Mouse (Mus musculus) E14TG2a.4 (cell line): ENCODE measurements around the gene Nid1.

Experiments
- H3K27me3 ChIP-seq: 2 replicates; pipeline ENCODE4 v1.6.1; 2014; ENCODE audit warnings: low read length, control low read depth; ENCODE audit not compliant: insufficient read depth
- H3K36me3 ChIP-seq: 2 replicates; pipeline ENCODE4 v1.6.1; 2014; ENCODE audit warnings: low read length, control low read depth; ENCODE audit not compliant: insufficient read depth
- H3K4me1 ChIP-seq: replicated peaks from 2 replicates; pipeline ENCODE4 v1.6.1; 2014; ENCODE audit warnings: low read depth, low read length, control low read depth
- H3K4me3 ChIP-seq: replicated peaks from 2 replicates; pipeline ENCODE4 v1.5.1; 2014; ENCODE audit warnings: mild to moderate bottlenecking, low read length
- H3K9me3 ChIP-seq: 2 replicates; pipeline ENCODE4 v1.6.1; 2014; ENCODE audit warnings: low read length, control low read depth
- CTCF ChIP-seq: conservative IDR thresholded peaks from 2 replicates; pipeline ENCODE4 v1.5.1; 2014; ENCODE audit warnings: low read length
- NANOG ChIP-seq: IDR thresholded peaks from 2 replicates; pipeline ENCODE4 v1.6.1; 2014; ENCODE audit warnings: borderline replicate concordance, low read length, mixed read lengths
- POU5F1 ChIP-seq: IDR thresholded peaks from 2 replicates; pipeline ENCODE4 v1.6.1; 2014; ENCODE audit warnings: low read length, borderline replicate concordance

The Nid1 gene

DNA sequence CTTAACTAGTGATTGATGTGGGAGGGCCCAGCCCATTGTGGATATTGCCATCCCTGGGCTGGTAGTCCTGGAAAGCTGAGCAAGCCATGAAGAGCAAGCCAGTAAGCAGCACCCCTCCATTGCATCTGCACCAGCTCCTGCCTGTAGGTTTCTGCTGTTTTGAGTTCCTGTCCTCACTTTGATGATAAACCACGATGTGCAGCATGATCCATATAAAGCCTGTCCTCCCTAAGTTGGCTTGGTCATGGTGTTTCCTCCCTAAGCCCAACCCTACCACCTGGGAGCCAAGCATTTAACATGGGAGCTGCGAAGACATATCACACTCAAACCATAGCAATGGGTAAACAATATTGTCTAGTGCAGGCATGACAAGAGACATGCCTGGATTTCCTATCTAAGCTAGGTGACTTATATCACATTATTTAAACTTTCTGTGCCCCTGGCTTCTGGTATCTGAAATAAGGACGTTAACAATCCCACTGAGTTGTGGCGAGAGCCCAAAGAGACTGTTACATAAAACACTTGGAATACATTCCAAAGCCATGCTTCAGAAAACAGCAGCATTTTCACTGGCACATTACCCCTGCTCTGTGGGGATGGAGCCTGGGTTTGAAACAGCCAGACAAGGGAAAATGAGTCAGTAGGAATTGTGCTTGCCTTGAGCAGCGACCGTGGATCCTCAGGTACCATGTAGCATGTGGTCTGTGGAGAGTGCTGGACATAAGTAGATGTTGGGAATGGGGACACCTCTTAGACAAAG lies 111.3 kb downstream of the Nid1 start:
- Histone ChIP-seq H3K4me3 (no peak overlapping the region), H3K9me3 (peaks cover 10% of the 10 kb centered on the region), H3K4me1 (no peaks in the 10 kb centered on the region), H3K27me3 (no peaks in the 10 kb centered on the region), H3K36me3 (no peaks in the 10 kb centered on the region)
- TF ChIP-seq CTCF (no peak), NANOG (no peak), POU5F1 (no peak)

DNA sequence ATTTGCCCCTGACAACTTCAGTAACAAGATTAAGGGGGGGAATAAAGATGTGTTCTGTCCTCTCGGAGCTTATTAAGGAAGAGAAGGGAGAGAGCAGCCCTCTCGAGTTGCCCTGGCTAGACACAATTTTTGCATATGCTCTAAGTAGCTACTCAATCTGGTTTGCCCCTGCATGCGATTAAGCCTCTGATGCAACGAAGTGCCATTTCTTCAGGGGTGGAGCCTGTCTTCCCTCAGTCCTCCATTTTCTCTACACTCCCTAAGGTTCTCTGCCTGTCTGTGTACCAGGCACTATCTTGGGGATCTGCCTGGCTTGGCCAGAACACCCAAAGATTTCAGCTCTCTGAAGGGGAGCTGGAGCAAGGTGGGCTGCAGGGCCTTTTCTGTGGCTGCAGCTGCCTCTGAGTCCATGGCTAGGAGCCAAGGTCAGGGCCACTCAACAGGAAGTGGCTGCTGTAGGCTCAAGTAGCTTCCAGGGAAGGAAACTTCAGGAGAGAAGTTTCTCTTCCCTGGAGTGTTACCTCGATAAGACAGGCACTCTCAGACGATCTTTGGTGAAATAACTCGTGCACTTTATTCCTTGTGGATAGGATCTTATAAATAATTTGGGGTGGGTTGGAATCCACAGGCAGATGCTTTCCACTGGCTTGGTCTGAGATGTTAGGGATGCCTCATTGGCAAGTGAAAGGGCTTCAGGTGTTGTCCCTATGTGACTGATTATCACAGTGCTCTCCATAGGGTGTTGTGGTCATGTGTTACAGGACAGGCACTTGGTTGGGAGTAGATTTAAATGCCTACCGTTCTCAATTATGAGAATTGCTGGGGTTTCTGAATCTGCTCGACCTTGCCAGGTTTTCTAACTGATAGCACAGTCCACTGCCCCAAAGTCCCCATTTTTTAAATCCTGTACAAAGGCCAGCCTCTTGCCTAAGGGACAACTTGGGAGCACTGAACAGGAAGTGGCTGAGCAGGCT lies 112.6 kb downstream of the Nid1 start:
- TF ChIP-seq NANOG (no peak), POU5F1 (no peak)
- Histone ChIP-seq H3K27me3 (no peaks in the 10 kb centered on the region), H3K4me3 (no peak overlapping the region), H3K36me3 (no peaks in the 10 kb centered on the region), H3K4me1 (no peaks in the 10 kb centered on the region), H3K9me3 (no peaks in the 10 kb centered on the region; the same call in 1 of the 2 replicates)

DNA sequence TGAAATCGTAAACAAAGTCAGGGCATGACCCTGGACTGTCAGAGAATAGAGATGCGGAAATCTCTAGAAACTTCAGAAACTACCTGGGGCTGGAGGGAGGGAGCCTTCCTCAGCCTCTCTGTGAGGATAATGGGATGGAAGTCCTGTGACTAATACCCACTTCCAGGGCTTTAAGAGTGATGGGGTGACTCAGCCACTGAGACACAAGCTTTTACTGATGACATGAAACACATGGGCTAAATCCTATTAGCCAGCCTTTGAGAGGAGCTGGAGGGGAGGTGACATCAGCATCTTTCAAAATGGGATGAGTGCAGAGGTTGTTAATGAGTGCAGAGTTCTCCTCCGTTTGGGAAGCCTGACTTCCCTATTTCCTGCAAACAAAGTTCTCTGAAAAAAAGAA lies 114.7 kb downstream of the Nid1 start:
- Histone ChIP-seq H3K4me1 (no peaks in the 10 kb centered on the region), H3K9me3 (no peaks in the 10 kb centered on the region), H3K27me3 (no peaks in the 10 kb centered on the region), H3K4me3 (no peak overlapping the region), H3K36me3 (no peaks in the 10 kb centered on the region)
- TF ChIP-seq CTCF (no peak), POU5F1 (no peak), NANOG (no peak)

DNA sequence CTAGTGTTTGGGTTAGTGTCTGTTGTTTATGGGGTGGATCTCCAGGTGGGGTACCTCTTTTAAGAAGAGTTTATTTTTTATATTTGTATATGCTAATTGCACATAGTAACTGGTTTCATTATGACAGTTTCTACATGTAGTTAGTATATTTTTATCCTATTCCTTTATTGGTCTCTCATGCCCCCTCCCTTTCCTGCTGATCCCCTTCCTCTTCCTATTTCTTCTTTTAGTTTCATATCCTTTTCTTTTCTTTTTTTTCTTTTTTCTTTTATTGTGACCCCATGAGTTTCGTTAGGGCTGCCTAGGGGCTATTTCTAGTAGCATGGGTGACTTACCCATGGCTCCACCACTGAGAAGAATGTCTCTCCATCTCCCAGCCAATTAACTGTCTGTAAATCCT lies 116.3 kb downstream of the Nid1 start:
- Histone ChIP-seq H3K9me3 (no peaks in the 10 kb centered on the region), H3K36me3 (no peaks in the 10 kb centered on the region), H3K4me1 (no peaks in the 10 kb centered on the region), H3K27me3 (no peaks in the 10 kb centered on the region), H3K4me3 (no peak overlapping the region)
- TF ChIP-seq CTCF (no peak), NANOG (no peak), POU5F1 (no peak)

DNA sequence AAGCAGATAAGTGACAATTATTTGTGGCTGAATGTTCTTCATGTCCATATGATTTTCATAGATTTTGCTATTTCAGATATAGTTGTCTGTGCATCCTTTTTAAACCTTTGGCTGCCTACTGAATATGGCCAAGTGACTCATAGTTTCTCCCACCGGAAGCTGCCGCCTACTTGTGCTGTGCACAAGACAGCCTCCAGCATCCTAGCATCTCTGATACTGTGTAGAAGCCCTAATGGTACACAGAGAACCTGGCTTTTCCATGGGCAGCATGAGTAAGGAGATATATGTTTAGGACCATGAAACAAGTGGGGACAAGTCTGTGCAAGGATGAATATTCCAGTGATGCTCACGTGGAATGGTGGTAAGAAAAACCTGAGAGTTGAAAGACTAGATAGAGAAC lies 117.8 kb downstream of the Nid1 start:
- no peaks in the 10 kb centered on the region for H3K27me3 ChIP-seq
- no peaks in the 10 kb centered on the region for H3K9me3 ChIP-seq
- H3K36me3 ChIP-seq: no peaks in the 10 kb centered on the region
- no peak overlapping the region for H3K4me3 ChIP-seq
- TF ChIP-seq NANOG (no peak), POU5F1 (no peak), CTCF (no peak)
- H3K4me1 ChIP-seq: no peaks in the 10 kb centered on the region

DNA sequence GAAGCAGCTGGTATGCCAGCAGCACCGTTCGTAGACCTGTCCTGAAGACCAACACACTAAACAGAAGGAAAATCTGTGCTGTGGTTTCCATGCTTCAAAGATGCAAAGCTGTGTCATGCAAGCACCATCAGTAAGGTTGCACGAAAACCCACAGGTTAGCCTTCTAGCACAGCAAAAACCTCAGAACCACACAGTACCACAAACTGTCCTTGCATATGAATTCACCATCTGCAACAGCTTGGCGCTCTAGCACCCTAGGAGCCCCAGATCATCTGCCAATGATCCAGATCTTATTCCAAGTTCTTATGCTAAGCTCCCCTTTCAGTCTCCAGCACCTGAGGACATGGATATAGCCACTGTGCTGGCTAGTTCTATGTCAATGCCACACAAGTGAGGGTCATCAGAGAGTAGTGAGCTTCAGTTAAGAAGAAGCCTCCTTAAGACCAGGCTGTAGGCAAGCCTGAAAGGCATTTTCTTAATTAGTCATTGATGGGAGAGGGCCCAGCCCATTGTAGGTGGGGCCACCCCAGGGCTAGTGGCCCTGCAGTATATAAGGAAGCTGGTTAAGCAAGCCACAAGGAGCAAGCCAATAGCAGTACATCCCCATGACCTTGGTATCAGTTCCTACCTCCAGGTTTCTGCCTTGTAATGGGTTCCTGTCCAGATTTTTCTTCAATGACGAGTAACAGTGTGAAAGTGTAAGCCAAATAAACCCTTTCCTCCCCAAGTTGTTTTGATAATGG lies 119.8 kb downstream of the Nid1 start:
- no peak for TF ChIP-seq NANOG
- TF ChIP-seq CTCF: no peak
- no peak for TF ChIP-seq POU5F1
- Histone ChIP-seq H3K9me3 (no peaks in the 10 kb centered on the region), H3K4me3 (no peak overlapping the region), H3K4me1 (no peaks in the 10 kb centered on the region), H3K36me3 (no peaks in the 10 kb centered on the region), H3K27me3 (no peaks in the 10 kb centered on the region)

DNA sequence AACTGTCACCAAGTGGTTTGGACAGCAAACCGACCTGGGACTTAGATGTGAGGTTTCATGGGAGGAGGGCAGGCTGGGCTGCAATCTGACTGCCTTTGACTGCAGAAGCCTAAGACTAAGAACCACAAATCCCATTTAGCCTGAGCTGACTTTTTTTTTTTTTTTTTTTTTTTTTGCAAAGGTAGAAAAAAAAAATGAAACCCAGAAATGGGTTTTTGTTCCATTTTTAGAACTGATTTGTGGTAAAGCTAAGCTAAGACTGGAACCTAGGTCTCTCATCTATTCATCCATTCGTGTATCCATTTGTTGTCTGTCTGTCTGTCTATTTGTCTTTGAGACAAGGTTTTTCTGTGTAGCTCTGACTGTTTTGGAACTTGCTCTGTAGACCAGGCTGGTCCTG lies 120.9 kb downstream of the Nid1 start:
- no peaks in the 10 kb centered on the region for H3K36me3 ChIP-seq
- no peak overlapping the region for H3K4me3 ChIP-seq
- H3K27me3 ChIP-seq: no peaks in the 10 kb centered on the region
- TF ChIP-seq NANOG (no peak), POU5F1 (no peak), CTCF (no peak)
- H3K9me3 ChIP-seq: no peaks in the 10 kb centered on the region
- no peaks in the 10 kb centered on the region for H3K4me1 ChIP-seq

DNA sequence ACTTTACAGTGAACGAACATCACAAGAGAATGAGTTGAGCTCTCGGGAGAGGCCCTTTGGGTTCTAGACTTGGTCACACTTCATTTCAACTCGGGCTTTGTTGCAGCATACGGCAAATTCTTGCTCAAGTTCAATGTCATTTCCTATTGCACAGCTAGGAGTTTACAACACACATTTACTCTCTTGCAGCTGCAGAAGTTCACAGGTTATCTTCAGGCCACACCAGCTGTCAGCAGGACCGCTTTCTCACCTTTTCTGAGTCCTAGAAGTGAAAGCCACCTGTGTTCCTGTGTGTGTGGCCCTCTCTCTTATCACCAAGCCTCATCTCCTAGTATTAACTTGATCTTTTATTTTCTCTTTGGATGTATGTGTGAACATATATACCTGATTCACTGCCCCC lies 121.5 kb downstream of the Nid1 start:
- Histone ChIP-seq H3K4me3 (no peak overlapping the region), H3K36me3 (no peaks in the 10 kb centered on the region), H3K4me1 (no peaks in the 10 kb centered on the region), H3K9me3 (no peaks in the 10 kb centered on the region), H3K27me3 (no peaks in the 10 kb centered on the region)
- no peak for TF ChIP-seq NANOG
- no peak for TF ChIP-seq CTCF
- TF ChIP-seq POU5F1: no peak
